Mouse (Mus musculus) cortical plate, adult 2 months (tissue): ENCODE results near the gene Svs2.
"Not testable (repeated sequence)": the region's sequence is repeated elsewhere in the genome, so short reads cannot be mapped to it uniquely, and the experiment has no call there.

ENCODE experiments used
- CTCF ChIP-seq: fragments of 200-500 bp; IDR thresholded peaks from 2 replicates; pipeline ENCODE4 v1.5.1; 2011; ENCODE audit warnings: mild to moderate bottlenecking, control low read depth, low read length; ENCODE audit not compliant: insufficient read depth; ENCODE audit errors: extremely low read depth
- POLR2A ChIP-seq: fragments of 200-500 bp; IDR thresholded peaks from 2 replicates; pipeline ENCODE4 v1.6.1; 2011; ENCODE audit warnings: mild to moderate bottlenecking, low read length, control low read depth; ENCODE audit not compliant: insufficient read depth; ENCODE audit errors: extremely low read depth

GRCm38 (mm10) chr2:164256540-164256939 is 18.3 kb upstream of the Svs2 start, which contains the start of gene Svs3b:
- not testable (repeated sequence) for TF ChIP-seq POLR2A, CTCF
